Mouse (Mus musculus) C3H10T1/2 (cell line): ENCODE results near the gene 4930568D16Rik. TPM values are rescaled to one million over a fixed set of nuclear protein-coding genes. Genes with fewer than 3 reads are reported as not detected.

Experiments used
- polyA plus RNA-seq, 2 experiments: library from polyadenylated mRNA; unstranded; fragments of >200 nt; fragmentation: generic; extraction: Trizol; gene quantifications; one replicate each; pipeline ENCODE4 v1.2.1; 2012; ENCODE audit warnings: missing spikeins in 2 of 2

Gene 4930568D16Rik
- polyA plus RNA-seq = not detected

GRCm38 (mm10) chr2:35367629-35368028 is at the start of gene 4930568D16Rik:
TSS of gene 4930568D16Rik (minus strand) at chr2:35367729.

GRCm38 (mm10) chr2:35397096-35397495 is 29.6 kb upstream of the 4930568D16Rik start, which contains the start of gene 4930402F06Rik:
TSS of gene 4930402F06Rik (minus strand) at chr2:35397175.

DNA sequence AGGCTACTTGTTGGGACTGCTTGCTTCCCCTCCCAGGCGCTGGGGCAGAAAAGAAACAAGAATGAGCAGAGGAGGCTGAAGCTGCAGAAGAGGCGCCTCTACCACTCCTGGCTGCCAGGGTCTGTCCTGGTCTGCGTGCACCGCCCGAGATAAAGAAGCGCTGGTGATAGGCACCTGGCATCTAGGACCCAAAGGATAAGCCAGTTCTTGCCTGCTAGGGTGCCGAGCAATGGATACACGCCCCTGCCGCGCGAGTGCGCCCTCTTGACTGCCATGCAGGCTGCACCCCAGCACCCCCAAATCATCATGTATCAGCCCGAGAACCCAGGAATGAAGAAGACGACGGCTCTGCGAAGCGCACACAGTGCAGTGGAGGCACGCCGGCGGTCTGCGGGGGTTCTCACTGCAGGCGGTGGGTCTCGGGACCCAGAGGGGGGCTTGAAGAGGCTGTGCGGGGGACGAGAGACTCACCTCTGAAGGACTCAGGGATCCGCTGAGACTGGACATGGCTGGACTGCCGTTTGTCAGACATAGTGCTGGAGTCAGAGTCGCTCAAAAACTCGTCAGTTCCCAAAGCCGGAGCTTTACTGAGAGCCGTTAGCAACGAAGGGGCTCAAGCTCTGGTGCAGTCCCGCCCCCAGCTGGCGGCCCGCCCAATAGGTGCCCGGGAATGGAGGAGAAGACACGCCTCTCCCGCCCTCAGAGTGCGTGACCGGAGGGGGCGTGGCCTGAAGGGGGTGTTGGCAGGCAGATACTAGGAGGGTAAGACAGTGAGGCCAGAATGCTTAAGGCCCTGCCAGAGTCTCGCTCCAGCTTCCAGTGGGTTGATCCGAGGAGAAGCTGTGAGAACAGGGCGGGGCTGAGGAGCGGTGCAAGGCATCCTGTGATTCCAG is 30.9 kb downstream of the 4930568D16Rik start, which contains the start of gene Stom:
Stom (minus strand) TSS at position 589 of the 893 bp plus-strand sequence.

Other genes with a start within 250 kb of the 4930568D16Rik start
- 10 to 100 TPM; 20.9 to 63.8 TPM for gene Rab14, start 166.6 kb downstream of the 4930568D16Rik start, polyA plus RNA-seq
- 100 to 1,000 TPM; 263 to 964 TPM for gene Gsn, start 111.3 kb downstream of the 4930568D16Rik start, polyA plus RNA-seq
- gene Stom, start 30.8 kb downstream of the 4930568D16Rik start, polyA plus RNA-seq = 100 to 1,000 TPM in 1 of 2 experiments, 10 to 100 TPM in 1; 15.7 to 105 TPM
- gene 4930402F06Rik, start 29.4 kb upstream of the 4930568D16Rik start, polyA plus RNA-seq = not detected
- gene Ggta1, start 95.5 kb upstream of the 4930568D16Rik start, polyA plus RNA-seq = 10 to 100 TPM in 1 of 2 experiments, 1 to 10 TPM in 1; 3.5 to 12.9 TPM
- 10 to 100 TPM in 1 of 2 experiments, 1 to 10 TPM in 1; 3.5 to 27.2 TPM for gene Dab2ip, start 190.5 kb upstream of the 4930568D16Rik start, polyA plus RNA-seq